Mouse (Mus musculus) lung, embryonic 14.5 days (tissue): Measurements from ENCODE around the gene Krtap7-1. TPM values are rescaled to one million over a fixed set of nuclear protein-coding genes. Genes with fewer than 3 reads are reported as not detected.

ENCODE experiments used
- ATAC-seq: fragments of 200-750 bp; cut with Nextera tagmentation; 2 replicates; pipeline ENCODE4 v1.8.0; 2017; ENCODE audit warnings: mild to moderate bottlenecking, moderate TSS enrichment, moderate library complexity; ENCODE audit not compliant: insufficient read depth
- DNase-seq: peaks from one replicate; pipeline ENCODE4 v3.0.0-alpha.2; 2015
- H3K27ac ChIP-seq: fragments of 300-500 bp; sonication (generic); 2 replicates; pipeline ENCODE4 v1.5.1; 2014; ENCODE audit warnings: low read depth, mild to moderate bottlenecking, moderate library complexity
- H3K27me3 ChIP-seq: fragments of 300-500 bp; sonication (generic); 2 replicates; pipeline ENCODE4 v1.6.1; 2014; ENCODE audit warnings: low read length, control low read depth; ENCODE audit not compliant: insufficient read depth
- H3K36me3 ChIP-seq: fragments of 300-500 bp; sonication (generic); 2 replicates; pipeline ENCODE4 v1.6.1; 2014; ENCODE audit warnings: control low read depth; ENCODE audit not compliant: insufficient read depth
- H3K4me1 ChIP-seq: fragments of 300-500 bp; sonication (generic); 2 replicates; pipeline ENCODE4 v1.6.1; 2014; ENCODE audit warnings: antibody characterized with exemption, control low read depth; ENCODE audit not compliant: insufficient read depth
- H3K4me2 ChIP-seq: fragments of 300-500 bp; sonication (generic); 2 replicates; pipeline ENCODE4 v1.6.1; 2014; ENCODE audit warnings: mild to moderate bottlenecking
- H3K4me3 ChIP-seq: fragments of 300-500 bp; sonication (generic); 2 replicates; pipeline ENCODE4 v1.5.1; 2014; ENCODE audit warnings: low read depth, low read length
- H3K9ac ChIP-seq: fragments of 300-500 bp; sonication (generic); 2 replicates; pipeline ENCODE4 v1.6.1; 2014
- H3K9me3 ChIP-seq: fragments of 300-500 bp; sonication (generic); 2 replicates; pipeline ENCODE4 v1.6.1; 2016; ENCODE audit warnings: low read depth, low read length, control low read depth
- CTCF ChIP-seq: IDR thresholded peaks from 2 replicates; pipeline ENCODE4 v1.5.1; 2016; ENCODE audit warnings: antibody characterized with exemption, low read depth
- WGBS: fragments of 180-500 bp; shearing (Covaris S2); extraction: QIAGEN DNeasy Blood & Tissue Kit; methylation state at CpG from one replicate; pipeline ENCODE4 v1.1.7; 2014; 5-methylcytosine and 5-hydroxymethylcytosine counted together
- polyA plus RNA-seq: library from polyadenylated mRNA; unstranded; fragments of >200 nt; fragmentation: Nextera tagmentation; extraction: Ambion mirVana; gene quantifications from 2 replicates; pipeline ENCODE4 v1.2.1, GENCODE M21; 2014

The Krtap7-1 gene
- polyA plus RNA-seq, 1 experiment from 2014 or later, result not detected

- WGBS, result 81% methylated on average over 7 of the region's 7 CpGs
- no peak overlapping the region for H3K27ac ChIP-seq
- no peak for ATAC-seq
- H3K9ac ChIP-seq, result no peak overlapping the region
- TF ChIP-seq CTCF, result no peak
- H3K4me1 ChIP-seq, result no peaks in the 10 kb centered on the region
- H3K9me3 ChIP-seq, result no peaks in the 10 kb centered on the region
- no peaks in the 10 kb centered on the region for H3K27me3 ChIP-seq
- no peak overlapping the region for H3K4me3 ChIP-seq
- H3K4me2 ChIP-seq, result no peak overlapping the region
- no peaks in the 10 kb centered on the region for H3K36me3 ChIP-seq
- DNase-seq, result no peak
These were observed 12.5 kb downstream of the Krtap7-1 start for GRCm38 (mm10) chr16:89495394-89496153.

- ATAC-seq (no peak), DNase-seq (no peak)
- no peaks in the 10 kb centered on the region for H3K9me3 ChIP-seq
- H3K4me3 ChIP-seq, result no peak within 1 kb of the TSS
- no peak within 1 kb of the TSS for H3K4me2 ChIP-seq
- no peak within 1 kb of the TSS for H3K27ac ChIP-seq
- H3K4me1 ChIP-seq, result no peaks in the 10 kb centered on the region
- no peak within 1 kb of the TSS for H3K9ac ChIP-seq
- H3K36me3 ChIP-seq, result no peaks in the 10 kb centered on the region
- WGBS, result 82% methylated on average over 7 of the region's 7 CpGs
- TF ChIP-seq CTCF, result no peak
- no peaks in the 10 kb centered on the region for H3K27me3 ChIP-seq
These were observed 20.3 kb downstream of the Krtap7-1 start, which contains the start of gene Krtap8-1 for GRCm38 (mm10) chr16:89487852-89488251. TSS of gene Krtap8-1 (minus strand) at chr16:89487952.

GRCm38 (mm10) chr16:89477679-89478314 lies 30.3 kb downstream of the Krtap7-1 start:
- no peak for ATAC-seq
- H3K4me3 ChIP-seq, result no peak overlapping the region
- DNase-seq, result no peak
- 75% methylated on average over 12 of the region's 12 CpGs for WGBS
- H3K4me2 ChIP-seq, result no peak overlapping the region
- TF ChIP-seq CTCF, result no peak
- no peak overlapping the region for H3K27ac ChIP-seq
- H3K4me1 ChIP-seq, result no peaks in the 10 kb centered on the region
- no peaks in the 10 kb centered on the region for H3K36me3 ChIP-seq
- H3K9ac ChIP-seq, result no peak overlapping the region
- H3K27me3 ChIP-seq, result no peaks in the 10 kb centered on the region
- H3K9me3 ChIP-seq, result no peaks in the 10 kb centered on the region

- DNase-seq (no peak), ATAC-seq (no peak)
- no peak for TF ChIP-seq CTCF
- H3K9me3 ChIP-seq, result no peaks in the 10 kb centered on the region
- no peak overlapping the region for H3K9ac ChIP-seq
- no peaks in the 10 kb centered on the region for H3K36me3 ChIP-seq
- H3K4me1 ChIP-seq, result no peaks in the 10 kb centered on the region
- WGBS, result 39% methylated on average over 5 of the region's 5 CpGs
- H3K4me3 ChIP-seq, result no peak overlapping the region
- no peaks in the 10 kb centered on the region for H3K27me3 ChIP-seq
- no peak overlapping the region for H3K27ac ChIP-seq
- no peak overlapping the region for H3K4me2 ChIP-seq
These were observed 46.9 kb downstream of the Krtap7-1 start for GRCm38 (mm10) chr16:89461189-89461588.

Other genes with a start within 250 kb of the Krtap7-1 start
- not detected in 2 replicates for gene Krtap21-1, start 104.5 kb downstream of the Krtap7-1 start, polyA plus RNA-seq
- gene Krtap6-2, start 88.2 kb downstream of the Krtap7-1 start, polyA plus RNA-seq, result not detected in 2 replicates
- not detected in 2 replicates for gene Krtap8-1, start 20.4 kb downstream of the Krtap7-1 start, polyA plus RNA-seq
- gene Krtap11-1, start 62.9 kb upstream of the Krtap7-1 start, polyA plus RNA-seq, result not detected in 2 replicates